Mouse (Mus musculus): ENCODE data around the gene Fam198b.

Gene Fam198b

GRCm38 (mm10) chr3:79885686-79886356, 1.5 kb downstream of the Fam198b start:
- DNase-seq (ENCODE audit: low read depth, low spot score) = no peak

GRCm38 (mm10) chr3:79886357-79887091, 2.2 kb downstream of the Fam198b start:
- peak; percentile 16 for DNase-seq (ENCODE audit: low read depth, low spot score)

DNA sequence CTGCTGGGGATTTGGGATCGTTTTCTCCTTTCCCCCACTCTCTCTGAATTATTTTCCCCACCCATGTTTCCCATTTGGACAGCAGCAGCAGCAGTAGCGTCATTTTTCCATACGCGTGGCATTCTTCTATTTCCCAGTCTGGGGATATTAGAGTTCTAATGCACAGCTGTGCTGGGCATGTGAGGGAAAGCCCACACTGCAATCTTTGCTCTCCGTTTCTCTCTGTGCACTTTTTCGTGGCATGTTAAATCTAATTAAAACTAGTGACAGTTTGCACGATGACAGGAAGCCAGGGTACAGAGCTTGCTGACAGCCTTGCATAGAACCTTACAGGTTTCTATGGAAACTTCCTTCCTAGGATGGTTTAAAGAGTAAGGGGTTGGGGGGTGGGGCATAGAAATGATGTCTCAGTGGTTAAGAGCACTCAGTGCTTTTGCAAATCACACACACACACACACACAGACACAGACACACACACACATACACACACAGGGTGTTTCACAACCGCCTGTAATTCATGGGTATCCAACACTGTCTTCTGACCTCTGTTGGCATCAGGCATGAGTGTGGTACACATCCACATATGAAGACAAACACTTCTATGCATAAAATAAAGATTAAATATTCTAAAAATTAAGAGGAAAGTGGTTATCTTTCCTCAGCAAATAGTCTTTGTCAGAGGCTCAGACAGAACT, 3.0 kb downstream of the Fam198b start:
- DNase-seq (ENCODE audit: low read depth, low spot score) = no peak

DNA sequence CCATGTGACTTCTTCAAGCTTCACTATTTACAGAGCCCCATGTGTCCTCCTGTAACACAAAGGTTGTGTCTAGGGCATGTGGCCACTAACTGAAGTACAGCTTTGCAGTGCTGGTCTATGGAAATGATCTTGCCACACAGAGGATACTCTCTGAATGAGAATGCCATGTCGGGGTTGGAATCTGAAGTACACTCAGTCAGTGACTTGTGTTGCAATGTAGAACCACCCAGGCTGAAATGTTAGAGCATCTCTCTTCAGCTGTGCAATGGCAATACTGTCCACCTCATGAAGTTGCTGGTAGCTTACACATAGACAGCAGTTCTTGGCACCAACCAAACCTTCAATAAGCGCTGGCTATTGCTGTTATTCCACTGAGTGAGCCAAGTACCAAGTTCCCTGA, 3.6 kb downstream of the Fam198b start:
- DNase-seq (ENCODE audit: low read depth, low spot score) = no peak

DNA sequence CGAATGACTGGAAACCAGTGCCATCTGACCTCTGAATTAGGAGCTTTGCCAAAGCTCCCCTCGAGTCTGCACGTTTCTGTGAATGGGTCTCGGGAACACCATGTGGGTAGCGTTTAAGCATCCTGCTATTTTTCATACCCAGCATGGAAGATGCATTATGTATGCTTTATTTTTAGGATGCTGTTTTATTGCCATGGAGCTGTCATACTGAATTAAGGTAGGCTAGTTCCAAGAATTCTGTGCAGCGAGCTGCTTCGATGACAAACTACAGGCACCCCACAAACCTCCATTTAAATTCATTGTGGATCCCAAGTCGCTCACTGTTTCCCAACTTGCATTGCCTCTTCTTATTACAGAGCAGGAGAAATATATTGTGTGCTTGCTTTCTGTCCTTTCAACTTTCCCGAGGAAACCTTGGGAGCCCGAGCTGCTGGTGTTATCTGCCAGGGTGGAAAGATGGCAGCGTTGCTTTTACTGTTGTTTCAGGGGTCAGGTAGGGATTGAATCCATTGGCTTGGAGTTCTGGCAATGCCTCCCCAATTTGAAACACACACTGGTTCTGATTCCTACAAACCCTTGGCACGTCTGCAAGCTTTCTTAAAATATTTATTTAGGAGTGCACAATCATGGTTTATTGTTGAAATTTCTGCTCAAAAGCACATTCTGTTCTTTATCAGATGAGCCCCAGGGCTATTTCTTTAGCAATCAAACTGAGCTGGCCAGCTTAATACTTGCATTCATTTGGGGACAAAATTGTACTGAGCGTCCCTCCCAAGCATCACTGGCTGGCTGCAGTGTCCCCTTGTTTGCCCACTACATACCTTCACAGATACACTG, 13.4 kb downstream of the Fam198b start:
- DNase-seq (ENCODE audit: low read depth, low spot score) = no peak

- DNase-seq (ENCODE audit: low read depth, low spot score) = no peak
These were observed 14.2 kb downstream of the Fam198b start for GRCm38 (mm10) chr3:79898514-79898913.

DNA sequence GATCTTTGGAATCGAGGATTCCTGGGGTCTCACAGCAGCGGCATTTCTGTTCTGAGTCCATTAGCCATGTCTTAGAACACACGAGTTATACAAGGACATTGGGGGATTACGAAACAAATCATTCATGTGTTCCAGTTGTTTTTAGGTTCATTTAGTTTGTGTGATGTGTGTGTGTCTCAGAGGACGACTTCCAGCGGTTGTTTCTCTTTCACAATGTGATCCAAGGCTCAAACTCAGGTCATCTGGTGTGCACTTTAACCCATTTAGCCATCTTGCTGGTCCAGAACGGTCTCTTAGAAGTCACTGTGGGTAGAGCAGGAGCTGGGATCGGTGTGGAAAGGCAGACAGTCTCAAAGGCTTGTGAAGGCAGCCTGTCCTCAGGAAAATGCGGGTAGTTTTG, 15.6 kb downstream of the Fam198b start:
- DNase-seq (ENCODE audit: low read depth, low spot score) = no peak

DNA sequence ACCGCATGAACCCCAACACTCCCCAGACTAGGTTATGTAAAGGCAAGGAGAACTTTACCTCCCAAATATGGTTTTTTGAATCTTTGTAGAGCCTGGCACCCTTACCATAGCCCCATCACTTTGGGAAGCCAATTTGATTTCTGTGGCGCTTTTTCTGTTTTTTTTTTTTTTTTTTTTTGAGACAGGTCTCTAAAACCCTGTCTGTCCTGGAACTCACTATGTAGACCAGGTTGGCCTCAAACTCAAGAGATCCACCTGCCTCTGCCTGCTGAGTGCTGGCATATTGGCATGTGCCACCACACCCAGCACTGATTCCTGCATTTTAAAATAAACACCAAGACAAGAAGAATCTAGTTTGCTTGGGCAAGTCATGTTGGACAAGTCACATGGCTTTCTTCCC, 16.2 kb downstream of the Fam198b start:
- no peak for DNase-seq (ENCODE audit: low read depth, low spot score)

DNA sequence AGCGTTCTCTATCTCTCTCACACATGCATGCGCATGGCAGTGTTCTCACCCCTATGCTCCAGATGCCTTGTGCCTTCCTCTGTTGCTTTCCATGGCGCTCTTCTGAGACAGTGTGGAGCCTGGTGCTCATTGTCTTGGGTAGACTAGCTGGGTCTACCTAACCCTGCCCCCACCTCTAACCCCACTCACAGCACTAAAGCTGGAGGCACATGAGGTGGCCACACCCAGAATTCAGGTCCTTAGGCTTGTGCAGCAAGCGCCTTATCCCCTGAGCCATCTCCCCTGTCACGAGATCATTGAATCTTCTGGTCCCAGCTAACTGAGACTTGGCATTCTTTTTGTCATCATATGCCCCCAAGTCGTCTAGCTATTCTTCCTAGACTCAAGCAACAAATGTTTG, 17.0 kb downstream of the Fam198b start:
- no peak for DNase-seq (ENCODE audit: low read depth, low spot score)

- peak; percentile 11 for DNase-seq (ENCODE audit: low read depth, low spot score)
These were observed 17.4 kb downstream of the Fam198b start for GRCm38 (mm10) chr3:79901734-79902133.

GRCm38 (mm10) chr3:79903803-79904202, 19.5 kb downstream of the Fam198b start:
- no peak for DNase-seq (ENCODE audit: low read depth, low spot score)

- no peak for DNase-seq (ENCODE audit: low read depth, low spot score)
These were observed 20.0 kb downstream of the Fam198b start for GRCm38 (mm10) chr3:79904238-79904757.

DNA sequence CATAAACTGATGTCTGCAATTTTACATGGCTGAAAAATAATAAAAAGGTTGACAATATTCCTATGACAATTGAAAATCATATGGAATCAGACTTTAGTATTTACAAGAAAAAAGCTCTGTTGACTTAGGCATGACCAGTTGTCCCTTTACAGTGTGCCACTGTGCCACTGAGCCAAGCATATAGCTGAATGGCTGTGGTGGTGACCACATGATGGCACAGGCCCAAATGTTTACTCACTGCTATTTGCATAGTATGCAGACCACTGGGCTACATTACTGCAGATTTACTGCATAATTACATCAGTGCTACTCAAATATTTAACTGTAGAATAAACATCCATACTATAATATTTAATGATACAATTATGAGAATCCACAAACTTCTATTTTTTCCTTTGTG, 21.1 kb downstream of the Fam198b start:
- DNase-seq (ENCODE audit: low read depth, low spot score) = no peak

DNA sequence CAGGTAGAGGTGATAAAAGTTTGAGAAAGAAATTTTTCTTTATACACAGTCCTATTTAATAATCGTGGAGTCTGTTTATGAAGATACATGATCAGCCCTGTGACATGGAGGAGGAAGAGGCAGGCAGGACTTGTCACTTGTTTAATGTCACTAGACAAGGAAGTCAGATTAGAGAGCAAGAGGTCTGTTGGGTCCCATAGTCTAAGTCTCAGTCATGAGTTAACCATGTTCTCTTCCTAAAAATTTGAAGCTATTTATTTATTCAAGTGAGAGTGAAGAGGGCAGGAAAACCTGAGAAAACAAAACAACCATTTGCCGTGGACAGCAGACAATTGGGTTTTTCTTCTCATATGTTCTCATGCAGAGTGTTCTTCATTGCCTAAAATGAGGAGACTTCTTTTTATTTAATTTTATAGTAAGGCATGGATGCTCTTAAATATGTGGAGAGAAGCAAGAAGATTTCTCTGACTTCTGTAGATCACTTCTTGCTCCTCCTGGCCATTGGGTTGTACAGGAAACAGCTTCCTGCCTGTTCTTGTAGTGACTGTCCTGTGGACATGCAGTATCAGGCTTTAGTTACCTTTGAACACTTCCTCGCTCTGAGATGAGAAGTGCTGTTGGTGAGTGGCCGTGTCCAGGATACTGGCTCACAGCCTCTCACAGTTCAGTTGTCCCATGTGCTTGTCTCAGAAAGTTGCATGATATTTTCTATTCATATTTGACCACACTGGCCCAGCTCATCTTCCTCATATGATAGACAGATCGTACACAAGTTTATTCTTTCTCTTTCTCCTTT, 22.1 kb downstream of the Fam198b start:
- no peak for DNase-seq (ENCODE audit: low read depth, low spot score)

DNA sequence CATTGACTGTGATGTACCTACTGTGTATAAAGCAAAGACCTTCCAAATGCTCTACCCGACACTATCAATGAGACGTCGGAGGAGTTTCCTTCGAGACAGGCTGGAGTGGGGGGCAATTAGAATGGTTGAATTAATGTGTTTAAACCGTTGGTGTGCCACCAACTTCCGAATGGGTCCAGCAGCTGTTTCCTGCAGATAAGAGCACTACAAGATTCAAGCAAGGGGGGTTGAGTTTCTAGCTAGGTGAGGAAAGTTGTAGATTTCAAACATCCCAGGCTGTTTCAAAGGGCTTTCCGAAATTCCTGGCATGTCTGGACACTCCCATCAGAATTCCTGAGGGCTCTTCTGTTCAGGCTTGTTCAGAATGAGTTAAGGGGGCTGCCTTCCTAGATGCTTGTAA, 22.9 kb downstream of the Fam198b start:
- no peak for DNase-seq (ENCODE audit: low read depth, low spot score)

DNA sequence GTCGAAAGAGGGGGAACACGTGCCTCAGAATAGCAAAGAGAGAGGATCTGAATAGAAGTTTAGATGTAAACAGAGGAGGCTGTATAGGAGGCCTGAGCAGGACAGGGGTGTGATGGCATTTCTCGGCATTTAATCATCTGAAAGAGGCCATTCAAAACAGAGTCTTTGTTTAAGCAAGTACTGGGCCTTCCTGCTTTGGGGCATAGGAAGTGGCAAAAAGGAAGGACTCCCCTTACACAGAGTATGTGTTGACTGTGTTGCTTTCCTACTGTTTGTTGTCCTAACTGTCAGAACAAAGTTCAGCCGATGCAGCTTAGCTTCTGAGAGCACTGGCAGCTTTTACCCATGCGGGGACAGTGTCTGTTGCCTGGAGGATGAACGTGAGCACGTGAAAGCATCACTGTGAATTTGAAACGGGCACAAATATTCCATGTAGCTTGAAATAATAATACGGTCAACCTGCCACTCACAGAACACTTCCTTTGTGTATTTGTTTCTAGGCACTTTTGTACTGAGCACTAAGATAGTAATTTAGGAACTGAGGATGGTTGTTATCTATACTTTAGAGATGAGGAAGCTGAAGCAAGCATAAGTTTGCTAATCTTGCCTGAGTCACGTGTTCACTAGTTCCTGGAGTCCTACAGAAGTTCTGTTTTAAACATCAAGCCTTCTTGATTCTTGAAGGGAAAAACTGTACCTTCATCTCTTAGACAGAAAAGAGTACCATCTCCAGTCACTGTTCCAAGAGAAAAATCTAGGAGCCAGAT, 26.2 kb downstream of the Fam198b start:
- no peak for DNase-seq (ENCODE audit: low read depth, low spot score)

GRCm38 (mm10) chr3:79911166-79911565, 26.8 kb downstream of the Fam198b start:
- no peak for DNase-seq (ENCODE audit: low read depth, low spot score)

DNA sequence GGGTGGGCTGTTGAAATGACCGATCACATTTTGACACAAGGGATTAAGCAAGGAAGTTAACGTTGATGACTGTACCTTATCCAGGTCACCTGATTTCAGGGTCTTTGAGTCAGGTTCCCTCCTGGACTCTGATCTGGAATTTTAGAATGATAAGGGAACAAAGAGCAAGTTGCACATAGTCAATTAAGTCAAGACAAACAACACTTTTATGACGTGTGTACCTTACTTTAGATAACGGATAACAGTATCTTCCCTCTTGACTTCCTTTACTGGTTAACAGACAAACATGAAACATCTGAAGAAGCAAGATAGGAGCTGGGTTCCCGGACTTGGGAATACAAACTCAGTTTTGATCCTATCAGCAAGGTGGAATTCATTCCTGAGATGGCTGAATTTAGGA, 29.7 kb downstream of the Fam198b start:
- no peak for DNase-seq (ENCODE audit: low read depth, low spot score)

DNA sequence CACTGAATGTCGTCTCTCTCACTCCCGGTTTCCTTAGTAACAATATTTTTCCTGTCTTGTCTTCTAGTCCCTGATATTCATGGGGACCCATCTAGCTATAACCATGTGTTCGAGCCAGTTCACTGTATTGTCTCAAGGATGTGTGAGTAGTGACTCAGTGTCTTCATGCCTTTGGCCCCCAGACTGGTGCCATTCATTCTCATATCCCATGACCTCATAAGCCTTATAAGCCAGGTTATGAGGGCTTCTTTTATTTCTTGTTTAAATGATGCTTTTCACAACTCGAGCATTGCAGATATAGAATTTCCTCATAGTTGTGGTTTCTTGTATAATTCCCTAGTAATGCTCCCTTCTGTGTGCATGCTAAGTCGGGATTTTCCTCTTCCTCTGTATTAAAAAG, 31.9 kb downstream of the Fam198b start:
- DNase-seq (ENCODE audit: low read depth, low spot score) = no peak

DNA sequence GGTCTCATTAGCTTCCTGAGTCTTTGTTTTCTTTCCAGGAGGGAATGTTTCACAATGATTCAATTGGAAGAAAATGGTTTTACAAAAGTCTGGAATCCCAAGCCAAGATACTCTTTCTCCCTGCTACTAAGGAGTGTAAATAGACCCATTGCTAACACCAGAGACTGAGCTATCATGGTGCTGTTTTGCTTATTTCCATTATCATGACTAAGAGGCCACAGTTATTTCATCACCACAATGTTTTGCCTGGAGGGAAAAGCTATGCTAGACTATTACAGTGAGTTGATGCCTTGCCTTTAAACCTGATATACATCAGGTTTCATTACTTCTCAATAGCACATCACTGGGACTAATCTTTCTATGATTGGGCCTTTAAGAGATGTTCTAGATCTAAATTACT, 34.4 kb downstream of the Fam198b start:
- no peak for DNase-seq (ENCODE audit: low read depth, low spot score)

Measured in A20 (cell line).